ENCODE assay signal across 11 mouse cellular contexts in the genomic region with DNA sequence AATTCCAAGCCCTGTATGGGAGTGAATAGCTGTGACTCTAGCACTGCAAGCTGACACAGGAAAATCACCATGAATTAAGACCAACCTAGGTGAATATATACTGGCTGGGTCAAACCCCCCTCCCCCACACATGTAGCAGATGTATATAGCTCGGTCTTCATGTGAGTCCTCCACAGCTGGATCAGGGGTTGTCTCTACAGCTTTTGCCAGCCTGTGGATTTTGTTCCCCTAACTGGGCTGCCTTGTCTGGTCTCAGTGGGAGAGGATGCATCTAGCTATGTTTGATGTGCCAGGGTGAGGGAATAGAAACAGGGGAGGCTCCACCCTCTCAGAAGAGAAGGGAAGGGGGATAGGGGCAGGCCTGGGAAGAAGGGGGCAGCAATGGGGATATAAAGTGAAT. TPM values are rescaled to one million over a fixed set of nuclear protein-coding genes. Genes with fewer than 3 reads are reported as not detected.
DNase-seq lines count a peak whose midpoint lies in the region; ATAC-seq lines count a peak whose summit lies in the region.
"Had no signal": no experiment of that assay in that cellular context is flagged by ENCODE, and none has a peak within 500 bp of the region (broad histone marks: within the 10 kb centered on the region; RNA-seq: fewer than 3 reads in every experiment).

No protein-coding gene starts in this region.

- peaks cover 8% of the 10 kb centered on the region for H3K36me3 ChIP-seq in forebrain, embryonic 16.5 days (ENCODE audit: control insufficient read depth, insufficient read depth)
- peaks cover 16% of the 10 kb centered on the region for H3K36me3 ChIP-seq in midbrain, embryonic 12.5 days

- no peaks in the 10 kb centered on the region for H3K27me3 ChIP-seq in forebrain, embryonic 16.5 days (replicated peaks; ENCODE audit: control insufficient read depth, insufficient read depth, low read length)
- no peaks in the 10 kb centered on the region for H3K27me3 ChIP-seq in midbrain, embryonic 12.5 days

- H3K4me2 ChIP-seq in forebrain, embryonic 16.5 days (ENCODE audit: low read length): peak overlapping the region; percentile 90
- peak overlapping the region; percentile 85 for H3K4me2 ChIP-seq in midbrain, embryonic 12.5 days (replicated peaks)

- H3K4me1 ChIP-seq in forebrain, embryonic 16.5 days (replicated peaks; ENCODE audit: control insufficient read depth, insufficient read depth, low read length): peaks cover 25% of the 10 kb centered on the region
- peaks cover 29% of the 10 kb centered on the region for H3K4me1 ChIP-seq in midbrain, embryonic 12.5 days

- H3K4me3 ChIP-seq in forebrain, embryonic 16.5 days (replicated peaks; ENCODE audit: low read length): no peak overlapping the region
- H3K4me3 ChIP-seq in midbrain, embryonic 12.5 days: peak overlapping the region; percentile 84

- ATAC-seq in forebrain, embryonic 16.5 days: no peak
- ATAC-seq in midbrain, embryonic 12.5 days (ENCODE audit: low FRiP score, low read depth): no peak

- no peak overlapping the region for H3K27ac ChIP-seq in forebrain, embryonic 16.5 days (ENCODE audit: low read length)
- H3K27ac ChIP-seq in midbrain, embryonic 12.5 days (replicated peaks): no peak overlapping the region
- H3K27ac ChIP-seq: liver, embryonic 15.5 days had no signal

- no peaks in the 10 kb centered on the region for H3K9me3 ChIP-seq in forebrain, embryonic 16.5 days (ENCODE audit: control insufficient read depth, low read length)
- no peaks in the 10 kb centered on the region for H3K9me3 ChIP-seq in midbrain, embryonic 12.5 days
- H3K9me3 ChIP-seq: liver, embryonic 15.5 days had no signal

- WGBS in forebrain, embryonic 16.5 days: 59% methylated on average over 1 of the region's 1 CpGs
- 82% methylated on average over 1 of the region's 1 CpGs for WGBS in midbrain, embryonic 12.5 days

- no peak overlapping the region for H3K9ac ChIP-seq in forebrain, embryonic 16.5 days (replicated peaks; ENCODE audit: low read depth, low read length)
- H3K9ac ChIP-seq in midbrain, embryonic 12.5 days (replicated peaks): no peak overlapping the region

- DNase-seq in retina, postnatal 1 day: peak; percentile 6
- no peak for DNase-seq in retina, embryonic 14.5 days (ENCODE audit: low spot score)
- DNase-seq in thymus, postnatal 36 days: peak; percentile 46 to 50
- no peak for DNase-seq in right cerebral cortex, postnatal 4 days
- DNase-seq in kidney, postnatal 10 days: no peak
- DNase-seq: adrenal gland, adult 2 months; cerebellum, adult 9-10 months; heart, postnatal 10 days had no signal

RNA-seq across cellular contexts. Expression of gene Zfp629, which starts 0.7 kb away (rescaled TPM):
- 19.4 and 20.4 TPM in 2 replicates for polyA plus RNA-seq in forebrain, embryonic 16.5 days (2015; fragmentation: Nextera tagmentation; extraction: Ambion mirVana)
- 39.9 and 42.8 TPM in 2 replicates for polyA plus RNA-seq in midbrain, embryonic 12.5 days (2016; fragmentation: Nextera tagmentation; extraction: Ambion mirVana)

RNA-seq across cellular contexts. Expression of gene Rnf40, which starts 27.8 kb away (rescaled TPM):
- 54.1 and 62.7 TPM in 2 replicates for polyA plus RNA-seq in forebrain, embryonic 16.5 days (2015; fragmentation: Nextera tagmentation; extraction: Ambion mirVana)
- polyA plus RNA-seq in midbrain, embryonic 12.5 days (2016; fragmentation: Nextera tagmentation; extraction: Ambion mirVana): 68.6 and 71.1 TPM in 2 replicates

RNA-seq across cellular contexts. Expression of gene Ccdc189, which starts 27.9 kb away (rescaled TPM):
- 10.0 and 10.3 TPM in 2 replicates for polyA plus RNA-seq in forebrain, embryonic 16.5 days (2015; fragmentation: Nextera tagmentation; extraction: Ambion mirVana)
- 11.9 and 16.1 TPM in 2 replicates for polyA plus RNA-seq in midbrain, embryonic 12.5 days (2016; fragmentation: Nextera tagmentation; extraction: Ambion mirVana)

RNA-seq across cellular contexts. Expression of gene Phkg2, which starts 43.2 kb away (rescaled TPM):
- 65.2 and 65.7 TPM in 2 replicates for polyA plus RNA-seq in forebrain, embryonic 16.5 days (2015; fragmentation: Nextera tagmentation; extraction: Ambion mirVana)
- polyA plus RNA-seq in midbrain, embryonic 12.5 days (2016; fragmentation: Nextera tagmentation; extraction: Ambion mirVana): 53.6 and 54.1 TPM in 2 replicates

RNA-seq across cellular contexts. Expression of gene Tmem265, which starts 55.1 kb away (rescaled TPM):
- 4.0 and 6.2 TPM in 2 replicates for polyA plus RNA-seq in forebrain, embryonic 16.5 days (2015; fragmentation: Nextera tagmentation; extraction: Ambion mirVana)
- 3.5 and 6.3 TPM in 2 replicates for polyA plus RNA-seq in midbrain, embryonic 12.5 days (2016; fragmentation: Nextera tagmentation; extraction: Ambion mirVana)

Comparison
In these comparisons a context has a peak if more than half of its experiments do, and no peak if none do; other contexts are left out.
1. DNase-seq: peak in retina, postnatal 1 day (single experiment) and thymus, postnatal 36 days (2 of 2); none in retina, embryonic 14.5 days (single experiment), right cerebral cortex, postnatal 4 days (single experiment) and kidney, postnatal 10 days (single experiment).